Mouse (Mus musculus): ENCODE results near the gene Hyal4. TPM values are rescaled to one million over a fixed set of nuclear protein-coding genes. Genes with fewer than 3 reads are reported as not detected.

Gene Hyal4
- polyA plus RNA-seq (2014; fragmentation: Nextera tagmentation; extraction: Ambion mirVana), result not detected in 2 replicates

DNA sequence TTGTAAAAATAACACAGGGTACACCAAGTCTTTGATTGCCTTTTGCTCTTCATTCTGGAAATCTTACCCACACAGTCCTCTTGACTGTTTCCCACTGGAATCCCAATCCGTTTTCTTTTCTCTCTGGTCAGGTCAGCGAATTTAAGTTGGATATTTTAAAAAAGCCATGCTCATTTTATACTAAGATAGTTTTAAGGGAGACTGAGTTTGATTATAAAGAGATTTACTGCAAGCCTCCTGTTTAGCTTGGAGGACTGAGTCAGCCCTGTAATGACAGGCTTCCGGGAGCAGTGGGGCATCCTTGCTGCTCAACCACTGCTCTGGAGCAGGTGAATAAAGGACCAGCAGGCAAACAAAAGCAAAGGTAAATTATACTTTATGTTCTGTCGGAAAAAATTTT is at the start of gene Hyal4:
TSS of gene Hyal4 (plus strand) at position 301 of the 400 bp plus-strand sequence.
- H3K4me2 ChIP-seq, result no peak within 1 kb of the TSS
- no peaks in the 10 kb centered on the region for H3K9me3 ChIP-seq (ENCODE audit: low read depth, low read length)
- H3K27ac ChIP-seq (ENCODE audit: low read depth), result no peak within 1 kb of the TSS
- no peak within 1 kb of the TSS for H3K4me3 ChIP-seq (ENCODE audit: low read depth, low read length)
- no peak within 1 kb of the TSS for H3K9ac ChIP-seq
- no peaks in the 10 kb centered on the region for H3K27me3 ChIP-seq (ENCODE audit: insufficient read depth, low read length)
- no peak for DNase-seq
- no peak for ATAC-seq (ENCODE audit: insufficient read depth)
- no peaks in the 10 kb centered on the region for H3K36me3 ChIP-seq (ENCODE audit: insufficient read depth)
- WGBS, result 80% methylated on average over 4 of the region's 4 CpGs
- no peak for TF ChIP-seq CTCF (IDR thresholded peaks at IDR 0.05; ENCODE audit: low read depth)
- H3K4me1 ChIP-seq (ENCODE audit: insufficient read depth), result no peaks in the 10 kb centered on the region

DNA sequence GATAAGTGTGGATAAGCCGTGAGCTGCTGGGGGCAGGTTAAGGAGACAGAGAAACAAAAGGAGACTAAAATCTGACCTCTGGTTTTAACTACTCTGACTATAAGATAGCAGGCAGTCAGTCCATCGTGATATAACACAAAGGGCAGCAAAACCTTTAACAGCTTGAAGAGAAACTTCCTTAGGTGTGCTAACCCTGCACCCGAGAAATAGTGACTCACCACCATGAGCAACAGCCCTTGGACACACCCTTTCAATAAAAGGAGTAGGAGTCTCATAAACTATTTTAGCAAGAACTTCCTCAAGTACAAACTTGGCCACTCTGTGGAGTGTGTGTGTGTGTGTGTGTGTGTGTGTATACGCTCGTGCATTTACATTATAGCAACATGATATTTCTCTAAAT is 41.0 kb upstream of the Hyal4 start:
- Histone ChIP-seq H3K4me2 (no peak overlapping the region), H3K27me3 (ENCODE audit: insufficient read depth, low read length) (no peaks in the 10 kb centered on the region), H3K27ac (ENCODE audit: low read depth) (no peak overlapping the region), H3K4me1 (ENCODE audit: insufficient read depth) (no peaks in the 10 kb centered on the region), H3K36me3 (ENCODE audit: insufficient read depth) (no peaks in the 10 kb centered on the region), H3K9ac (no peak overlapping the region), H3K4me3 (ENCODE audit: low read depth, low read length) (no peak overlapping the region), H3K9me3 (ENCODE audit: low read depth, low read length) (no peaks in the 10 kb centered on the region)
- no peak for ATAC-seq (ENCODE audit: insufficient read depth)
- no peak for DNase-seq
- no peak for TF ChIP-seq CTCF (IDR thresholded peaks at IDR 0.05; ENCODE audit: low read depth)
- WGBS, result 76% methylated on average over 5 of the region's 5 CpGs

DNA sequence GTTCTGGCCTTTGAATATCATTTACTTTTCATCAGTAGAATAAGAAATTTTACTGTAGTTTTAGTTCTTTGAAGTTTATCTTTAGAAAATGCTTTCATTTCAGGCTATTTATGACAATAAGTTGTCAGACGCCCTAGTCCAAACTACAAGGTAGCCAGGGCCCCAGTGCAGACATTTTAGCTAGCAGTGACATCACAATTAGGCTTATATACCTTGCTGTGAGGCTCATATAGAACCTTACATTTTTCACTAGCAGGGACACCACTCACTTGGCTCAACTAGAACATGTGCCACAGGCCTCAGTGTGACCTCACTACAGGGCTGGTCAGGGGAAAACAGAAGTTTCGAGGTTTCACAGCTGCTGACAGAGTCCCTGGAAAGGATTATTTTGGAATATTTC is 40.6 kb upstream of the Hyal4 start:
- Histone ChIP-seq H3K4me1 (ENCODE audit: insufficient read depth) (no peaks in the 10 kb centered on the region), H3K36me3 (ENCODE audit: insufficient read depth) (no peaks in the 10 kb centered on the region), H3K27me3 (ENCODE audit: insufficient read depth, low read length) (no peaks in the 10 kb centered on the region), H3K9ac (no peak overlapping the region), H3K27ac (ENCODE audit: low read depth) (no peak overlapping the region), H3K4me2 (no peak overlapping the region), H3K4me3 (ENCODE audit: low read depth, low read length) (no peak overlapping the region), H3K9me3 (ENCODE audit: low read depth, low read length) (no peaks in the 10 kb centered on the region)
- ATAC-seq (ENCODE audit: insufficient read depth), result no peak
- WGBS, result 56% methylated on average over 2 of the region's 2 CpGs
- no peak for DNase-seq
- no peak for TF ChIP-seq CTCF (IDR thresholded peaks at IDR 0.05; ENCODE audit: low read depth)

DNA sequence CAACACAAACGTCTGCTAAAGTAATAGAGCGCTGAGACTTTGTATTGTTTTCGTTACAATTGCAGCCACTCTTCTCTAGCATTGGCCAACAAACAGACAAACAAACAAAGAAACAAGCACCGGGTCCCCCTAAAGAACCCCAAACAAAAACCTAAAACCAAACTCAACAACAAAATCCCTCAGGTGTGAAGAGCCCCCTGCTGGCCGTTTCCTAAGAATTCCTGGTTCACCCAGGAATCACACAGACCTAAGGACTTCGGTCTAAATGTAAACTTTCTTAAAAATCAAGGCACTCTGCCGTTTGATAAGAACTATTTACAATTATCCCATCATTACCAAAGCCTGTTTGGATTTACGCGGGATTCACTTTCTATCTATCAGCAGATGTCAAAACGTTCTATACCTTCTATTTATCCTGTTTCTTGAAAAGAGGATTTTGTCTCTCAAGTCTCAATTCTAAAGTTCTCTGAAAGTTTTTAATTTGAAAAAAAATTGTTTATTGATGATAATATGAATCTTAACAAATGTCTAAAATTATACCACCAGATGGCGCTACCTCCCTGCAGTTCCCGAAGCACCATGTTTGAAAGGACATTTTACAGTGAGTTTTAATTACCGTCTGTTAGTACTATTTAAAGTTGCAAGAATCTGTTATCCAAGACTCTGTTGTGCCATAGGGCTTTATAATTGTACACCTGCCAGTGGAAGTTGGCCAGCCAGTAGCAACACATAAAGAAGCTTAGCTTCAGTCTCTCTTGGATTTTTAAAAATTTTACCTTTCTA is 26.6 kb upstream of the Hyal4 start:
- no peaks in the 10 kb centered on the region for H3K4me1 ChIP-seq (ENCODE audit: insufficient read depth)
- H3K27me3 ChIP-seq (ENCODE audit: insufficient read depth, low read length), result no peaks in the 10 kb centered on the region
- WGBS, result 23% methylated on average over 13 of the region's 13 CpGs
- 0 out of 2 replicates have a peak overlapping the region, but pooled peaks have one; percentile 18 for H3K4me2 ChIP-seq
- H3K36me3 ChIP-seq (ENCODE audit: insufficient read depth), result no peaks in the 10 kb centered on the region
- no peak overlapping the region for H3K4me3 ChIP-seq (ENCODE audit: low read depth, low read length)
- no peaks in the 10 kb centered on the region for H3K9me3 ChIP-seq (ENCODE audit: low read depth, low read length)
- peak; percentile 67 for TF ChIP-seq CTCF (IDR thresholded peaks at IDR 0.05; ENCODE audit: low read depth)
- H3K27ac ChIP-seq (ENCODE audit: low read depth), result no peak overlapping the region
- H3K9ac ChIP-seq, result no peak overlapping the region
- ATAC-seq (ENCODE audit: insufficient read depth), result no peak
- peak; percentile 83 for DNase-seq

DNA sequence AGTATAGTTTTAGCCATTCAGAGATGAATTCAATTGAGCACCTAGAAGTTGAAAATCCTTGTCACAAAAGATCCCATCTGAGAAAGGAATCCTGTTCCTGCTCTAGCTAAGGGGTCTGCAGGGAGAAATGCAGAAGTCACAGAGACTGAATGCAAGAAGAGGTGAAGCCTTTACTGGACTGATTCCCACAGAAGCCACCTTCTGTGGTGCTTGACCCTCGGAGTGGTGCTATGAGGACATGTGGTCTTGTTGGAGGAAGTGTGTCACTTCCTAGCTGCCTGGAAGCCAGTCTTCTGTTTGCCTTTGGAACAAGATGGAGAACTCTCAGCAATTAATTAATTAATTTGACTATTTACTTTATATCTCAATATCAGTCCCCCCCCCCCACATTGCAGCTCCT is 20.0 kb upstream of the Hyal4 start:
- Histone ChIP-seq H3K4me2 (no peak overlapping the region), H3K4me1 (ENCODE audit: insufficient read depth) (no peaks in the 10 kb centered on the region), H3K27me3 (ENCODE audit: insufficient read depth, low read length) (no peaks in the 10 kb centered on the region), H3K4me3 (ENCODE audit: low read depth, low read length) (no peak overlapping the region), H3K36me3 (ENCODE audit: insufficient read depth) (no peaks in the 10 kb centered on the region), H3K27ac (ENCODE audit: low read depth) (no peak overlapping the region), H3K9ac (no peak overlapping the region), H3K9me3 (ENCODE audit: low read depth, low read length) (no peaks in the 10 kb centered on the region)
- ATAC-seq (ENCODE audit: insufficient read depth), result no peak
- no peak for DNase-seq
- 76% methylated on average over 1 of the region's 1 CpGs for WGBS
- no peak for TF ChIP-seq CTCF (IDR thresholded peaks at IDR 0.05; ENCODE audit: low read depth)

DNA sequence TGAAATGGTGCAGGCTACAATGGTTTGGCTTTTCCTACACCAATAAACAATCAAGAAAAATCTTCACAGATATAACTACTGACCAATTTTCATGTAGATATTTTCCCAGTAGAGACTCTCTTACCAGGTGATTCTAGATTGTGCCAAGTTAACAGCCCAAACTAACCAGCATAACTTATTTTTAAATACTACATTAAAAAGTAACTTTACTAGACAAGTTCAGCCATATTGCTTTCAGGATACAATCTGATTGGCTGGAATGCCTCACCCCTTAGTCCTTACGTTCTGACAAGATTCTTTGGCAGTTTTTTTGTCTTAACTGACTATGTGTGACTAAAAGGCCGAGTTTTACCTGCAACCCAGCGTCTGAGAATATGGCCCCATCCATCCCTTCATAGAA is 15.2 kb upstream of the Hyal4 start, which contains the start of gene Hyal6:
TSS of gene Hyal6 (plus strand) at position 301 of the 400 bp plus-strand sequence.
- no peak for TF ChIP-seq CTCF (IDR thresholded peaks at IDR 0.05; ENCODE audit: low read depth)
- Histone ChIP-seq H3K27ac (ENCODE audit: low read depth) (no peak within 1 kb of the TSS), H3K9ac (no peak within 1 kb of the TSS), H3K4me3 (ENCODE audit: low read depth, low read length) (no peak within 1 kb of the TSS), H3K4me2 (no peak within 1 kb of the TSS), H3K27me3 (ENCODE audit: insufficient read depth, low read length) (no peaks in the 10 kb centered on the region), H3K36me3 (ENCODE audit: insufficient read depth) (no peaks in the 10 kb centered on the region), H3K4me1 (ENCODE audit: insufficient read depth) (no peaks in the 10 kb centered on the region), H3K9me3 (ENCODE audit: low read depth, low read length) (no peaks in the 10 kb centered on the region)
- DNase-seq, result no peak
- ATAC-seq (ENCODE audit: insufficient read depth), result no peak
- 78% methylated on average over 3 of the region's 3 CpGs for WGBS

DNA sequence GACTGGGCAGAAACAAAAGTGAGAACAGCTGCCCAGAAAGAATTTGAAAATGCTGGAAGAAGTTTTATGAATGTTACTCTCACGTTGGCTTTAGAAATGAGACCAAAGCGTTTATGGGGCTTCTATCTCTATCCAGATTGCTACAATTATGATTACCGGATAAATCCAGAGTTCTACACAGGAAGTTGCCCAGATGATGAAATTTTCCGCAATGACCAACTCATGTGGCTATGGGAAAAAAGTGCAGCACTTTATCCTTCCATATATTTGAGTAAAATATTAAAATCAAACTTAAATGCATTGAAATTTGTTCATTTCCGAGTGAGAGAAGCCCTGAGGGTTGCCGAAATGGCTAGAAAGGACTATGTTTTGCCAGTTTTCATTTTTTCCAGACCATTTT is 13.6 kb upstream of the Hyal4 start:
- DNase-seq, result no peak
- Histone ChIP-seq H3K4me3 (ENCODE audit: low read depth, low read length) (no peak overlapping the region), H3K4me1 (ENCODE audit: insufficient read depth) (no peaks in the 10 kb centered on the region), H3K9ac (no peak overlapping the region), H3K27ac (ENCODE audit: low read depth) (no peak overlapping the region), H3K9me3 (ENCODE audit: low read depth, low read length) (no peaks in the 10 kb centered on the region), H3K36me3 (ENCODE audit: insufficient read depth) (no peaks in the 10 kb centered on the region), H3K27me3 (ENCODE audit: insufficient read depth, low read length) (no peaks in the 10 kb centered on the region), H3K4me2 (no peak overlapping the region)
- 79% methylated on average over 6 of the region's 6 CpGs for WGBS
- TF ChIP-seq CTCF (IDR thresholded peaks at IDR 0.05; ENCODE audit: low read depth), result no peak
- no peak for ATAC-seq (ENCODE audit: insufficient read depth)

All from lung, embryonic 14.5 days (tissue).